Mouse (Mus musculus) neural tube, embryonic 11.5 days (tissue): ENCODE measurements around the gene Cdk2ap1. TPM values are rescaled to one million over a fixed set of nuclear protein-coding genes. Genes with fewer than 3 reads are reported as not detected.
"Not testable (repeated sequence)": the region's sequence is repeated elsewhere in the genome, so short reads cannot be mapped to it uniquely, and the experiment has no call there.

ENCODE experiments used
- ATAC-seq: fragments of 200-750 bp; cut with Nextera tagmentation; 2 replicates; pipeline ENCODE4 v1.8.0; 2017; ENCODE audit warnings: moderate number of reproducible peaks, mild to moderate bottlenecking, moderate TSS enrichment, moderate library complexity; ENCODE audit not compliant: insufficient read depth, low FRiP score, low TSS enrichment
- DNase-seq: peaks from one replicate; pipeline ENCODE4 v3.0.0-alpha.2; 2015; ENCODE audit warnings: low spot score
- H3K27ac ChIP-seq: fragments of 300-500 bp; sonication (generic); 2 replicates; pipeline ENCODE4 v1.5.1; 2014; ENCODE audit warnings: low read depth, mild to moderate bottlenecking, low read length
- H3K27me3 ChIP-seq: fragments of 300-500 bp; sonication (generic); 2 replicates; pipeline ENCODE4 v1.6.1; 2014; ENCODE audit warnings: mild to moderate bottlenecking, low read length, mixed read lengths; ENCODE audit not compliant: control insufficient read depth, insufficient read depth
- H3K36me3 ChIP-seq: fragments of 300-500 bp; sonication (generic); 2 replicates; pipeline ENCODE4 v1.6.1; 2014; ENCODE audit warnings: mild to moderate bottlenecking, low read length, moderate library complexity, mixed read lengths; ENCODE audit not compliant: control insufficient read depth, insufficient read depth
- H3K4me1 ChIP-seq: fragments of 300-500 bp; sonication (generic); 2 replicates; pipeline ENCODE4 v1.6.1; 2014; ENCODE audit warnings: low read length, mixed read lengths; ENCODE audit not compliant: control insufficient read depth, insufficient read depth
- H3K4me2 ChIP-seq: fragments of 300-500 bp; sonication (generic); 2 replicates; pipeline ENCODE4 v1.6.1; 2014; ENCODE audit warnings: low read depth, mild to moderate bottlenecking, moderate library complexity
- H3K4me3 ChIP-seq: fragments of 300-500 bp; sonication (generic); 2 replicates; pipeline ENCODE4 v1.5.1; 2014; ENCODE audit warnings: low read depth, low read length
- H3K9ac ChIP-seq: fragments of 300-500 bp; sonication (generic); 2 replicates; pipeline ENCODE4 v1.6.1; 2014; ENCODE audit warnings: mild to moderate bottlenecking, low read length
- H3K9me3 ChIP-seq: fragments of 300-500 bp; sonication (generic); 2 replicates; pipeline ENCODE4 v1.6.1; 2016; ENCODE audit warnings: low read length; ENCODE audit not compliant: control insufficient read depth
- WGBS: fragments of 180-500 bp; shearing (Covaris S2); extraction: QIAGEN DNeasy Blood & Tissue Kit; methylation state at CpG from one replicate; pipeline ENCODE4 v1.1.7; 2014; 5-methylcytosine and 5-hydroxymethylcytosine counted together
- polyA plus RNA-seq: library from polyadenylated mRNA; unstranded; fragments of >200 nt; fragmentation: Nextera tagmentation; extraction: Ambion mirVana; gene quantifications from 2 replicates; pipeline ENCODE4 v1.2.1, GENCODE M21; 2014

Gene Cdk2ap1
- polyA plus RNA-seq, 1 experiment from 2014 or later, result 462 TPM

- H3K4me3 ChIP-seq, H3K27ac ChIP-seq, H3K9me3 ChIP-seq, H3K4me1 ChIP-seq, H3K9ac ChIP-seq, H3K4me2 ChIP-seq, DNase-seq, H3K27me3 ChIP-seq, H3K36me3 ChIP-seq: not testable (repeated sequence)
- peak; percentile 39; the same call in 1 of the 2 replicates for ATAC-seq
- WGBS, result 70% methylated on average over 6 of the region's 6 CpGs
Measured at GRCm38 (mm10) chr5:124341753-124342339, 21.0 kb downstream of the Cdk2ap1 start.

GRCm38 (mm10) chr5:124338791-124339190 is 24.1 kb downstream of the Cdk2ap1 start:
- Histone ChIP-seq H3K9ac (no peak overlapping the region), H3K27me3 (no peaks in the 10 kb centered on the region), H3K9me3 (no peaks in the 10 kb centered on the region), H3K36me3 (no peaks in the 10 kb centered on the region), H3K4me3 (no peak overlapping the region), H3K4me2 (no peak overlapping the region), H3K4me1 (peaks cover 5% of the 10 kb centered on the region; the same call in 1 of the 2 replicates), H3K27ac (no peak overlapping the region)
- WGBS, result 88% methylated on average over 8 of the region's 8 CpGs
- ATAC-seq (no peak), DNase-seq (no peak)

- ATAC-seq (no peak), DNase-seq (no peak)
- peak overlapping the region; percentile 47; the same call in 1 of the 2 replicates for H3K27ac ChIP-seq
- peaks cover 5% of the 10 kb centered on the region; the same call in 1 of the 2 replicates for H3K4me1 ChIP-seq
- WGBS, result 19% methylated on average over 9 of the region's 9 CpGs
- no peak overlapping the region for H3K4me2 ChIP-seq
- no peak overlapping the region for H3K9ac ChIP-seq
- H3K27me3 ChIP-seq, result no peaks in the 10 kb centered on the region
- H3K4me3 ChIP-seq, result no peak overlapping the region
- no peaks in the 10 kb centered on the region for H3K36me3 ChIP-seq
- no peaks in the 10 kb centered on the region for H3K9me3 ChIP-seq
Measured at GRCm38 (mm10) chr5:124337909-124338308, 25.0 kb downstream of the Cdk2ap1 start.

GRCm38 (mm10) chr5:124337103-124337502 is 25.8 kb downstream of the Cdk2ap1 start:
- WGBS, result 85% methylated on average over 9 of the region's 9 CpGs
- Histone ChIP-seq H3K27ac (peak overlapping the region; percentile 47; the same call in 1 of the 2 replicates), H3K4me2 (no peak overlapping the region), H3K27me3 (no peaks in the 10 kb centered on the region), H3K9me3 (no peaks in the 10 kb centered on the region), H3K4me3 (no peak overlapping the region), H3K4me1 (peaks cover 5% of the 10 kb centered on the region; the same call in 1 of the 2 replicates), H3K9ac (no peak overlapping the region), H3K36me3 (no peaks in the 10 kb centered on the region)
- DNase-seq (no peak), ATAC-seq (no peak)

GRCm38 (mm10) chr5:124334392-124334791 is 28.5 kb downstream of the Cdk2ap1 start:
- Histone ChIP-seq H3K4me3 (no peak overlapping the region), H3K36me3 (no peaks in the 10 kb centered on the region), H3K27me3 (no peaks in the 10 kb centered on the region), H3K27ac (peak overlapping the region; percentile 88), H3K9ac (peak overlapping the region; percentile 32; the same call in 1 of the 2 replicates), H3K9me3 (no peaks in the 10 kb centered on the region), H3K4me2 (no peak overlapping the region), H3K4me1 (peaks cover 5% of the 10 kb centered on the region; the same call in 1 of the 2 replicates)
- WGBS, result 27% methylated on average over 6 of the region's 6 CpGs
- ATAC-seq (peak; percentile 87), DNase-seq (peak; percentile 64)

GRCm38 (mm10) chr5:124330086-124330485 is 32.8 kb downstream of the Cdk2ap1 start:
- Histone ChIP-seq H3K4me3 (no peak overlapping the region), H3K4me1 (peaks cover 11% of the 10 kb centered on the region), H3K27me3 (no peaks in the 10 kb centered on the region), H3K9me3 (no peaks in the 10 kb centered on the region), H3K27ac (no peak overlapping the region), H3K4me2 (no peak overlapping the region), H3K36me3 (no peaks in the 10 kb centered on the region), H3K9ac (no peak overlapping the region)
- DNase-seq, result no peak
- no peak for ATAC-seq
- 93% methylated on average over 6 of the region's 6 CpGs for WGBS

- peak; percentile 100 for DNase-seq
- Histone ChIP-seq H3K9me3 (no peaks in the 10 kb centered on the region), H3K27ac (peak within 1 kb of the TSS; percentile 92), H3K9ac (peak within 1 kb of the TSS; percentile 82), H3K27me3 (no peaks in the 10 kb centered on the region), H3K4me3 (peak within 1 kb of the TSS; percentile 58), H3K36me3 (peaks cover 2% of the 10 kb centered on the region; the same call in 1 of the 2 replicates), H3K4me1 (peaks cover 11% of the 10 kb centered on the region), H3K4me2 (peak within 1 kb of the TSS; percentile 84)
- under 1% methylated on average over 72 of the region's 72 CpGs for WGBS
- peak; percentile 99 for ATAC-seq
Measured at GRCm38 (mm10) chr5:124327510-124328364, 35.1 kb downstream of the Cdk2ap1 start, which contains the start of the genes Mphosph9 and 2810006K23Rik. Gene Mphosph9, minus strand, starts transcription at chr5:124327972. Gene 2810006K23Rik, plus strand, starts transcription at chr5:124328089.

GRCm38 (mm10) chr5:124326829-124327228 is 36.1 kb downstream of the Cdk2ap1 start:
- no peak for ATAC-seq
- peak overlapping the region; percentile 82 for H3K9ac ChIP-seq
- 5% methylated on average over 8 of the region's 8 CpGs for WGBS
- peaks cover 11% of the 10 kb centered on the region for H3K4me1 ChIP-seq
- peak overlapping the region; percentile 84 for H3K4me2 ChIP-seq
- H3K27ac ChIP-seq, result peak overlapping the region; percentile 92; the same call in 1 of the 2 replicates
- H3K4me3 ChIP-seq, result peak overlapping the region; percentile 58
- H3K36me3 ChIP-seq, result peaks cover 2% of the 10 kb centered on the region; the same call in 1 of the 2 replicates
- DNase-seq, result no peak
- H3K9me3 ChIP-seq, result no peaks in the 10 kb centered on the region
- H3K27me3 ChIP-seq, result no peaks in the 10 kb centered on the region
